Mouse (Mus musculus) liver, adult 2 months (tissue): ENCODE results near the gene Gm49337. TPM values are rescaled to one million over a fixed set of nuclear protein-coding genes. Genes with fewer than 3 reads are reported as not detected.
A peak's percentile ranks its signal among the peaks of the same experiment; 100 is the strongest.

Experiments
- DNase-seq: peaks from one replicate; pipeline ENCODE4 v3.0.0-alpha.2; 2011; ENCODE audit warnings: low read depth, low spot score; ENCODE audit errors: extremely low read depth
- H3K27ac ChIP-seq: fragments of 200-500 bp; replicated peaks from 2 replicates; pipeline ENCODE4 v1.5.1; 2012; ENCODE audit warnings: low read depth, mild to moderate bottlenecking, control low read depth, inconsistent platforms, low read length; ENCODE audit not compliant: insufficient read depth
- H3K27me3 ChIP-seq: fragments of 200-500 bp; 2 replicates; pipeline ENCODE4 v1.6.1; 2012; ENCODE audit warnings: mild to moderate bottlenecking, moderate library complexity, low read length, inconsistent platforms; ENCODE audit not compliant: control insufficient read depth, insufficient read depth
- H3K36me3 ChIP-seq: fragments of 200-500 bp; 2 replicates; pipeline ENCODE4 v1.6.1; 2012; ENCODE audit warnings: low read length, inconsistent platforms; ENCODE audit not compliant: control insufficient read depth, insufficient read depth
- H3K4me1 ChIP-seq: fragments of 200-500 bp; 2 replicates; pipeline ENCODE4 v1.6.1; 2011; ENCODE audit warnings: low read length; ENCODE audit not compliant: control insufficient read depth, insufficient read depth
- H3K4me3 ChIP-seq: fragments of 200-500 bp; 2 replicates; pipeline ENCODE4 v1.5.1; 2011; ENCODE audit warnings: low read depth, mild to moderate bottlenecking, control low read depth, low read length, moderate library complexity; ENCODE audit not compliant: insufficient read depth
- H3K79me2 ChIP-seq: fragments of 200-500 bp; 2 replicates; pipeline ENCODE4 v1.6.1; 2012; ENCODE audit warnings: inconsistent platforms, mild to moderate bottlenecking, low read length, moderate library complexity; ENCODE audit not compliant: control insufficient read depth, insufficient read depth
- H3K9ac ChIP-seq: fragments of 200-500 bp; 2 replicates; pipeline ENCODE4 v1.6.1; 2012; ENCODE audit warnings: low read depth, mild to moderate bottlenecking, control low read depth, inconsistent platforms, low read length
- CTCF ChIP-seq: fragments of 200-500 bp; IDR thresholded peaks from 2 replicates; pipeline ENCODE4 v1.5.1; 2011; ENCODE audit warnings: low read depth, low read length, control low read depth
- POLR2A ChIP-seq: fragments of 200-500 bp; IDR thresholded peaks from 2 replicates; pipeline ENCODE4 v1.6.1; 2011; ENCODE audit warnings: low read length, control low read depth; ENCODE audit not compliant: insufficient read depth; ENCODE audit errors: extremely low read depth
- WGBS: fragments of 180-500 bp; shearing (Covaris S2); methylation state at CpG from one replicate; pipeline ENCODE4 v1.1.7; 2018; 5-methylcytosine and 5-hydroxymethylcytosine counted together
- polyA plus RNA-seq: library from polyadenylated mRNA; depleted of rRNA; stranded (reverse); fragments of >200 nt; gene quantifications from 2 replicates; pipeline ENCODE4 v1.2.3, GENCODE M21; 2012; rRNA removed
- total RNA-seq: library from RNA; depleted of rRNA; stranded (reverse); fragments of >200 nt; gene quantifications from 2 replicates; pipeline ENCODE4 v1.2.3, GENCODE M21; 2014; rRNA removed

Gm49337 gene
- total RNA-seq (not detected in 2 replicates), polyA plus RNA-seq (not detected in 2 replicates)

DNA sequence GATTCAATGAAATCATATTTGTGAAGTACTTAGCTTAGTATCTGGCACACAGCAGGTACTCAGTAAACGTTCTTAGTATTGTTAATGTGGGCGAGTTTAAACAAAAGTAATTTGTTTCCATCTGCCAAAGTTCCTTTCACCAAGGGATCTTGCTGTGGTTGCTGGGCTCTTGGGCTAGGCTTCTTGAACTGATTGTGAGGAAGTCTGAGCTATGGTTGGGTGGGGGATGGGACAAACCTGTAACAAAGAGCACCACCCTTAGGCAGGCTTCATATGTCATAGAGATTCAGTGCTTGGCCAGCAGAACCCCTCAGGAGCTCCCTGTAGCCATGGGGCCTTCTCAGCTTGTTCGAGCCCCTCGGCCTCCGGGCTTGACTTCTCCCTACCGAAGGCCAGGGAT, at the start of gene Gm49337, which contains the start of gene 1700042G07Rik:
Gm49337 (plus strand) TSS at position 313 of the 400 bp plus-strand sequence.
1700042G07Rik (plus strand) TSS at position 301 of the 400 bp plus-strand sequence.
- Histone ChIP-seq H3K79me2 (no peaks in the 10 kb centered on the region), H3K9ac (no peak within 1 kb of the TSS), H3K27me3 (no peaks in the 10 kb centered on the region), H3K4me1 (peaks cover 2% of the 10 kb centered on the region; the same call in 1 of the 2 replicates), H3K36me3 (no peaks in the 10 kb centered on the region), H3K4me3 (no peak within 1 kb of the TSS), H3K27ac (no peak within 1 kb of the TSS)
- DNase-seq = no peak
- TF ChIP-seq CTCF (no peak), POLR2A (no peak)
- WGBS = 92% methylated on average over 6 of the region's 6 CpGs

DNA sequence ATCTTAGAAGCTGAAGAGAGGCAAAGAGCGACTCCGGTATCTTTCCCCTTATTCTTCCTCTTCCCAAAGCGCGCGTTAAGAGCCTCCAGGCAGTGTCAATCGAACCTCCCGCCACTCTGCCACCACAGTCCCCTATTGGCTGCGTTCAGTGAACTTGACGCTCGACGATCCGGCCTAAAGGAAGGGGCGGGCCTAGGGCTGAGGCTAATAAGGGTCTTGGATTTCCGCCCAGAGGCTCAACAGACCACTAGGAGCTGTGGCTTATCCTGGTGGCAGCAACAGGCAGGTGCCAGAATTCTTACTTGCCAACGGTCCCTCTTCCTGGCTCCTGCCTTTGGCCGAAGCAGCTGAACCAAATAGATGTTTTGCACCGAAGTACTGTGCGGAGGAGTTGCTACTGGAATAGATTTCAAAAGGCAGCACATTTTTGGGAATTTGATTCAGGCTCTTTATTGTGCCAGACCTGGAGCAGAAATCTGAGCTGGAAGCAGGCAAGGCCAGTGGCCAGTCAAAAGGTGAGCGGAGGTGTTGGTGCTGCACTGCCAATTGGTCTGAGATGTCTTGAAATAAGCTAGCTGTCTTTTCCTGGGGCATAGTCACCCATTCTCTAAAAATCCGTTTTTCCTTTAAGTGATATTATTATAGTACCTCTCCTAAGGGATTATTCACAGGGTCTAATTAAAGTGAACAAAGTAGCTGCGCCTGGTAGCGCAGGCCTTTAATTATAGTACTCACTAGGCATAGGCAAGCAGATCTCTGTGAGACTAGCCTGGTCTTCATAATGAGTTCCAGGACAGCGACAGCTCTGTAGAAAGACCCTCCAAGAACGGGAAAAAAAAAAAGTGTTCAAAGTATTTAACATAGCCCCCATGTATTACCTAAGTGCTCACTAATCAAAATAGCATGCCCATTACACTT, 49.3 kb upstream of the Gm49337 start, which contains the start of the genes Rad54l and Pomgnt1:
Rad54l (minus strand) TSS at position 89 of the 918 bp plus-strand sequence.
Pomgnt1 (plus strand) TSS at position 239 of the 918 bp plus-strand sequence.
- peak; percentile 17; the same call in 1 of the 2 replicates for TF ChIP-seq CTCF
- no peak for TF ChIP-seq POLR2A
- DNase-seq = peak; percentile 52
- Histone ChIP-seq H3K36me3 (no peaks in the 10 kb centered on the region), H3K9ac (peak within 1 kb of the TSS; percentile 75), H3K4me1 (0 out of 2 replicates have a peak, but pooled peaks cover 2% of the 10 kb centered on the region), H3K27me3 (no peaks in the 10 kb centered on the region), H3K27ac (no peak within 1 kb of the TSS), H3K4me3 (peak within 1 kb of the TSS; percentile 62), H3K79me2 (no peaks in the 10 kb centered on the region)
- WGBS = 7% methylated on average over 24 of the region's 24 CpGs

DNA sequence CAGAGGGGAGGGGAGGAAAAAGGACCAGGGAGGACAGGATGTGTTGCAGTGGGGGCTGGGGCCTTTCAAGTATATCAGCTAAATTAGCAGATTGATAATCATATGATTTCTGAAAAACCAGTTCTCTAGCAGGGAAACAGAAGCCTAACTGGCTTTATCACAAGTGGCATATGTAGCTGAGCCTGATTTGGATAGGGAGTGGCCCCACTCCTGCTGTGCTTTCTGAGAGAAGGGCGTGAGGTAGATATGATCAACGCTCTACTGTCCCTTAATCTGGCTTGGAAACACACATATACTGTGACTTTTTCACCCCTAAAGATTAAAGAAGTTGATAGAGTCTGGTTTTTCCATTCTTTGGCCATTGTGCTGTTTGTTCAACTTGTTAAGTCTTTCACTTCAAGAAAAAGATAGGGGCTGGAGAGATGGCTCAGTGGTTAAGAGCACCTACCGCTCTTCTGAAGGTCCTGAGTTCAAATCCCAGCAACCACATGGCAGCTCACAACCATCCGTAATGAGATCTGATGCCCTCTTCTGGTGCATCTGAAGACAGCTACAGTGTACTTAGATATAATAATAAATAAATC, 47.3 kb upstream of the Gm49337 start:
- no peak for TF ChIP-seq POLR2A
- TF ChIP-seq CTCF = no peak
- no peaks in the 10 kb centered on the region for H3K27me3 ChIP-seq
- no peak for DNase-seq
- 95% methylated on average over 4 of the region's 4 CpGs for WGBS
- H3K4me3 ChIP-seq = no peak overlapping the region
- H3K79me2 ChIP-seq = no peaks in the 10 kb centered on the region
- H3K36me3 ChIP-seq = no peaks in the 10 kb centered on the region
- H3K4me1 ChIP-seq = 0 out of 2 replicates have a peak, but pooled peaks cover 2% of the 10 kb centered on the region
- H3K27ac ChIP-seq = no peak overlapping the region
- H3K9ac ChIP-seq = no peak overlapping the region

DNA sequence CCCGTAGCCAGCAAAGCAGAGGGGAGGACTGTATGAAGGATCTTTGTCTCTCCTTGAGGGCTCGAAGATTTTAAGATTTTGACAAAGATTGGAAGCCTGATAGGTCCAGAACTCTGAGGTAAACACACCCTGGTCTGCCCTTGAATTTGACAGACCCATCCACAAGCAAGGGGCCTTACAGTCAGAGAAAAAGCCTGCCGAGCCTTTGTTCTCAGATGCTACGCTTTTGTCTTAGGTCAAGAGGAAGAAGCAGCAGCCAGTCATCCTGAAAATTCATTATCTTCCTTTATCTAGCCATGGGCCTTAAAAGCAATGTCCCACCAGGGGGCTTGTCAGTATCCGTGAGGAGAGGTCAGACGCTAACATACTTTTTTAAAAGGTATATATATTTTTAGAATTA, 45.2 kb upstream of the Gm49337 start:
- no peak for DNase-seq
- H3K4me1 ChIP-seq = 0 out of 2 replicates have a peak, but pooled peaks cover 2% of the 10 kb centered on the region
- H3K27ac ChIP-seq = no peak overlapping the region
- H3K9ac ChIP-seq = no peak overlapping the region
- H3K4me3 ChIP-seq = no peak overlapping the region
- no peaks in the 10 kb centered on the region for H3K36me3 ChIP-seq
- H3K27me3 ChIP-seq = no peaks in the 10 kb centered on the region
- H3K79me2 ChIP-seq = no peaks in the 10 kb centered on the region
- WGBS = 89% methylated on average over 6 of the region's 6 CpGs
- TF ChIP-seq POLR2A (no peak), CTCF (no peak)

DNA sequence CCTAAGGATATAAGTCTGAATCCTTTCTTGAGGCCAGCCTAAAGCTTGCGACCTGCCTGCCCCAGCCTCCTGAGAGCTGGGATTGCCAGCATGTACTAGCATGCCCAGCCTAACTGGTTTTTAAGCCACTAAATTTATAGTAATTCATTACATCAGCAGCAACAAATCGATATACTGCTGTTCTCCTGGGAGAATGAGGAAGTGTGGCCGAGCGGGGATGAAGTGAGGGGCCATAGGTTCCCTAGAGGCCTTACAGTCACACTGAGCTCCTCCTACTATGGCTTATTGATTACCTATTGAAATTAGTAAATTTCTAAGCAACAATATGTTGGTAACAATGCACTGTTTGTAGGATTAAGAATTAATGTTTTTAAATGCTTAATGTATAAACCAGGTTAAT, 40.1 kb upstream of the Gm49337 start:
- Histone ChIP-seq H3K4me3 (no peak overlapping the region), H3K4me1 (no peaks in the 10 kb centered on the region), H3K79me2 (no peaks in the 10 kb centered on the region), H3K27me3 (no peaks in the 10 kb centered on the region), H3K36me3 (no peaks in the 10 kb centered on the region), H3K9ac (no peak overlapping the region), H3K27ac (no peak overlapping the region)
- DNase-seq = no peak
- WGBS = 84% methylated on average over 4 of the region's 4 CpGs
- TF ChIP-seq POLR2A (no peak), CTCF (no peak)
